Mouse (Mus musculus) stomach, postnatal 0 days (tissue): Measurements from ENCODE around the gene Tssc4. TPM values are rescaled to one million over a fixed set of nuclear protein-coding genes. Genes with fewer than 3 reads are reported as not detected.

Experiments
- ATAC-seq: fragments of 200-750 bp; cut with Nextera tagmentation; 2 replicates; pipeline ENCODE4 v1.8.0; 2017; ENCODE audit not compliant: low FRiP score, low TSS enrichment
- DNase-seq: peaks from one replicate; pipeline ENCODE4 v3.0.0-alpha.2; 2016; ENCODE audit warnings: low spot score
- H3K27ac ChIP-seq: fragments of 300-500 bp; sonication (generic); replicated peaks from 2 replicates; pipeline ENCODE4 v1.5.1; 2014; ENCODE audit warnings: mild to moderate bottlenecking, control low read depth
- H3K27me3 ChIP-seq: fragments of 300-500 bp; sonication (generic); 2 replicates; pipeline ENCODE4 v1.6.1; 2014; ENCODE audit warnings: low read length; ENCODE audit not compliant: control insufficient read depth, insufficient read depth
- H3K36me3 ChIP-seq: fragments of 300-500 bp; sonication (generic); 2 replicates; pipeline ENCODE4 v1.6.1; 2014; ENCODE audit warnings: low read length, mixed read lengths; ENCODE audit not compliant: control insufficient read depth, insufficient read depth
- H3K4me1 ChIP-seq: fragments of 300-500 bp; sonication (generic); replicated peaks from 2 replicates; pipeline ENCODE4 v1.6.1; 2014; ENCODE audit warnings: antibody characterized with exemption; ENCODE audit not compliant: control insufficient read depth, insufficient read depth
- H3K4me2 ChIP-seq: fragments of 300-500 bp; sonication (generic); replicated peaks from 2 replicates; pipeline ENCODE4 v1.6.1; 2014; ENCODE audit warnings: low read depth, mild to moderate bottlenecking, control low read depth, moderate library complexity
- H3K4me3 ChIP-seq: fragments of 300-500 bp; sonication (generic); 2 replicates; pipeline ENCODE4 v1.5.1; 2014; ENCODE audit warnings: low read depth, low read length, control low read depth
- H3K9ac ChIP-seq: fragments of 300-500 bp; sonication (generic); 2 replicates; pipeline ENCODE4 v1.6.1; 2014; ENCODE audit warnings: mild to moderate bottlenecking, low read length, control low read depth, mixed read lengths
- H3K9me3 ChIP-seq: fragments of 300-500 bp; sonication (generic); 2 replicates; pipeline ENCODE4 v1.6.1; 2016; ENCODE audit warnings: low read length; ENCODE audit not compliant: control insufficient read depth
- CTCF ChIP-seq: IDR thresholded peaks from 2 replicates; pipeline ENCODE4 v1.5.1; 2016; ENCODE audit warnings: antibody characterized with exemption, low read depth, mild to moderate bottlenecking, moderate library complexity
- EP300 ChIP-seq: optimal IDR thresholded peaks from 2 replicates; pipeline ENCODE3; 2016; ENCODE audit warnings: antibody characterized with exemption
- WGBS: fragments of 180-500 bp; shearing (Covaris S2); extraction: QIAGEN DNeasy Blood & Tissue Kit; methylation state at CpG from one replicate; pipeline ENCODE4 v1.1.7; 2014; 5-methylcytosine and 5-hydroxymethylcytosine counted together
- polyA plus RNA-seq: library from polyadenylated mRNA; unstranded; fragments of >200 nt; fragmentation: Nextera tagmentation; extraction: Ambion mirVana; gene quantifications from 2 replicates; pipeline ENCODE4 v1.2.1, GENCODE M21; 2015

Tssc4 gene
- polyA plus RNA-seq, 1 experiment from 2014 or later: 44.7 TPM

GRCm38 (mm10) chr7:143075394-143075793, 6.3 kb downstream of the Tssc4 start:
- ATAC-seq: no peak
- 73% methylated on average over 5 of the region's 5 CpGs for WGBS

GRCm38 (mm10) chr7:143077351-143077750, 8.3 kb downstream of the Tssc4 start:
- Histone ChIP-seq H3K36me3 (no peaks in the 10 kb centered on the region), H3K4me2 (no peak overlapping the region), H3K9me3 (no peaks in the 10 kb centered on the region), H3K4me1 (no peaks in the 10 kb centered on the region), H3K4me3 (no peak overlapping the region), H3K9ac (no peak overlapping the region), H3K27me3 (no peaks in the 10 kb centered on the region), H3K27ac (no peak overlapping the region)
- 89% methylated on average over 2 of the region's 2 CpGs for WGBS
- no peak for TF ChIP-seq EP300
- no peak for DNase-seq
- no peak for ATAC-seq

More at GRCm38 (mm10) chr7:143075394-143075793, 6.3 kb downstream of the Tssc4 start:
- H3K27me3 ChIP-seq: no peaks in the 10 kb centered on the region
- peaks cover under 1% of the 10 kb centered on the region; the same call in 1 of the 2 replicates for H3K4me1 ChIP-seq
- no peak overlapping the region for H3K4me3 ChIP-seq
- H3K9me3 ChIP-seq: no peaks in the 10 kb centered on the region
- no peak overlapping the region for H3K4me2 ChIP-seq
- no peak for DNase-seq
- no peak overlapping the region for H3K9ac ChIP-seq
- TF ChIP-seq CTCF (no peak), EP300 (no peak)
- no peak overlapping the region for H3K27ac ChIP-seq
- H3K36me3 ChIP-seq: no peaks in the 10 kb centered on the region

GRCm38 (mm10) chr7:143082024-143082423, 13.0 kb downstream of the Tssc4 start:
- TF ChIP-seq CTCF (no peak), EP300 (no peak)
- Histone ChIP-seq H3K4me1 (no peaks in the 10 kb centered on the region), H3K27me3 (no peaks in the 10 kb centered on the region), H3K27ac (no peak overlapping the region), H3K36me3 (no peaks in the 10 kb centered on the region), H3K4me3 (no peak overlapping the region), H3K9ac (no peak overlapping the region), H3K9me3 (no peaks in the 10 kb centered on the region), H3K4me2 (no peak overlapping the region)
- 64% methylated on average over 6 of the region's 6 CpGs for WGBS
- DNase-seq (no peak), ATAC-seq (no peak)

- DNase-seq: no peak
- Histone ChIP-seq H3K9ac (no peak overlapping the region), H3K9me3 (no peaks in the 10 kb centered on the region), H3K4me2 (no peak overlapping the region), H3K27me3 (no peaks in the 10 kb centered on the region), H3K36me3 (no peaks in the 10 kb centered on the region), H3K27ac (no peak overlapping the region), H3K4me1 (no peaks in the 10 kb centered on the region), H3K4me3 (no peak overlapping the region)
- ATAC-seq: no peak
- TF ChIP-seq EP300: no peak
- no peak for TF ChIP-seq CTCF
- WGBS: 79% methylated on average over 2 of the region's 2 CpGs
These were observed 14.7 kb downstream of the Tssc4 start for GRCm38 (mm10) chr7:143083708-143084107.

- H3K9me3 ChIP-seq: no peaks in the 10 kb centered on the region
- peak overlapping the region; percentile 19 for H3K4me3 ChIP-seq
- no peaks in the 10 kb centered on the region for H3K27me3 ChIP-seq
- H3K4me1 ChIP-seq: no peaks in the 10 kb centered on the region
- ATAC-seq: peak; percentile 39; the same call in 1 of the 2 replicates
- 36% methylated on average over 2 of the region's 2 CpGs for WGBS
- H3K9ac ChIP-seq: peak overlapping the region; percentile 48
- peak overlapping the region; percentile 38 for H3K4me2 ChIP-seq
- H3K27ac ChIP-seq: peak overlapping the region; percentile 86
- H3K36me3 ChIP-seq: no peaks in the 10 kb centered on the region
- DNase-seq: peak; percentile 66
- TF ChIP-seq EP300 (no peak), CTCF (peak; percentile 90)
These were observed 17.3 kb downstream of the Tssc4 start for GRCm38 (mm10) chr7:143086366-143086765.

- TF ChIP-seq CTCF (peak; percentile 77), EP300 (no peak)
- no peaks in the 10 kb centered on the region for H3K4me1 ChIP-seq
- H3K27ac ChIP-seq: peak overlapping the region; percentile 86
- H3K27me3 ChIP-seq: no peaks in the 10 kb centered on the region
- H3K9me3 ChIP-seq: no peaks in the 10 kb centered on the region
- WGBS: 30% methylated on average over 4 of the region's 4 CpGs
- H3K36me3 ChIP-seq: no peaks in the 10 kb centered on the region
- peak; percentile 73 for ATAC-seq
- H3K4me2 ChIP-seq: peak overlapping the region; percentile 38
- peak; percentile 64 for DNase-seq
- peak overlapping the region; percentile 19; the same call in 1 of the 2 replicates for H3K4me3 ChIP-seq
- peak overlapping the region; percentile 48 for H3K9ac ChIP-seq
These were observed 18.1 kb downstream of the Tssc4 start for GRCm38 (mm10) chr7:143087070-143087579.
